Mouse (Mus musculus): Measurements from ENCODE around the gene Olfr1183. TPM values are rescaled to one million over a fixed set of nuclear protein-coding genes. Genes with fewer than 3 reads are reported as not detected.
"Not testable (repeated sequence)": the region's sequence is repeated elsewhere in the genome, so short reads cannot be mapped to it uniquely, and the experiment has no call there.

The Olfr1183 gene
- not detected for total RNA-seq (2021)
- long read RNA-seq, experiment 1, result 0 reads
- long read RNA-seq, experiment 2, result 0 reads

- intact Hi-C loops (cut with DNase I); DNase-seq: not testable (repeated sequence)
Measured at GRCm38 (mm10) chr2:88454567-88454966, at the start of gene Olfr1183. TSS of gene Olfr1183 (plus strand) at chr2:88454867.

GRCm38 (mm10) chr2:88406353-88406752 is 48.3 kb upstream of the Olfr1183 start, which contains the start of gene Olfr1179:
TSS of gene Olfr1179 (minus strand) at chr2:88406453.
- intact Hi-C loops (cut with DNase I), result no loop called here

GRCm38 (mm10) chr2:88419051-88419450 is 35.6 kb upstream of the Olfr1183 start, which contains the start of gene Olfr1180:
TSS of gene Olfr1180 (minus strand) at chr2:88419151.
- intact Hi-C loops (cut with DNase I), result no loop called here
- DNase-seq, result no peak

More at GRCm38 (mm10) chr2:88406353-88406752, 48.3 kb upstream of the Olfr1183 start, which contains the start of gene Olfr1179:
- DNase-seq, result no peak

GRCm38 (mm10) chr2:88426071-88426470 is 28.6 kb upstream of the Olfr1183 start, which contains the start of gene Olfr1181:
TSS of gene Olfr1181 (minus strand) at chr2:88426171.
- intact Hi-C loops (cut with DNase I), result no loop called here
- no peak for DNase-seq

- no peak for DNase-seq
- intact Hi-C loops (cut with DNase I), result no loop called here
Measured at GRCm38 (mm10) chr2:88449031-88449430, 5.6 kb upstream of the Olfr1183 start, which contains the start of gene Gm13757. TSS of gene Gm13757 (minus strand) at chr2:88449131.

- intact Hi-C loops (cut with DNase I), result no loop called here
- no peak for DNase-seq
Measured at GRCm38 (mm10) chr2:88483298-88483697, 28.6 kb downstream of the Olfr1183 start, which contains the start of gene Olfr1184. TSS of gene Olfr1184 (plus strand) at chr2:88483598.

GRCm38 (mm10) chr2:88493020-88493419 is 38.4 kb downstream of the Olfr1183 start, which contains the start of gene Olfr1185-ps1:
TSS of gene Olfr1185-ps1 (plus strand) at chr2:88493320.
- intact Hi-C loops (cut with DNase I), result no loop called here

GRCm38 (mm10) chr2:88518251-88518650 is 63.6 kb downstream of the Olfr1183 start, which contains the start of gene Olfr1186:
TSS of gene Olfr1186 (plus strand) at chr2:88518551.
- no peak for DNase-seq
- intact Hi-C loops (cut with DNase I), result no loop called here

More at GRCm38 (mm10) chr2:88493020-88493419, 38.4 kb downstream of the Olfr1183 start, which contains the start of gene Olfr1185-ps1:
- no peak for DNase-seq

Other genes with a start within 250 kb of the Olfr1183 start
- gene Olfr1170, start 226.5 kb upstream of the Olfr1183 start, total RNA-seq (2021), result not detected
- not detected for gene Olfr1173, start 175.0 kb upstream of the Olfr1183 start, total RNA-seq (2021)
- gene Olfr1174-ps, start 139.7 kb upstream of the Olfr1183 start, total RNA-seq (2021), result not detected
- gene Olfr1175-ps, start 127.7 kb upstream of the Olfr1183 start, total RNA-seq (2021), result not detected
- gene Olfr1176, start 118.1 kb upstream of the Olfr1183 start, total RNA-seq (2021), result not detected
- not detected for gene Olfr1177-ps, start 108.4 kb upstream of the Olfr1183 start, total RNA-seq (2021)
- gene Olfr1178, start 67.8 kb upstream of the Olfr1183 start, total RNA-seq (2021), result not detected
- not detected for gene Olfr1179, start 48.4 kb upstream of the Olfr1183 start, total RNA-seq (2021)
- not detected for gene Olfr1180, start 35.7 kb upstream of the Olfr1183 start, total RNA-seq (2021)
- gene Olfr1181, start 28.7 kb upstream of the Olfr1183 start, total RNA-seq (2021), result not detected
- gene Gm13757, start 5.7 kb upstream of the Olfr1183 start, total RNA-seq (2021), result not detected
- not detected for gene Olfr1184, start 28.7 kb downstream of the Olfr1183 start, total RNA-seq (2021)
- gene Olfr1185-ps1, start 38.5 kb downstream of the Olfr1183 start, total RNA-seq (2021), result not detected
- not detected for gene Olfr1186, start 63.7 kb downstream of the Olfr1183 start, total RNA-seq (2021)
- not detected for gene Olfr1188, start 102.1 kb downstream of the Olfr1183 start, total RNA-seq (2021)
- not detected for gene Olfr1189, start 131.6 kb downstream of the Olfr1183 start, total RNA-seq (2021)
- not detected for gene Olfr1191-ps1, start 185.7 kb downstream of the Olfr1183 start, total RNA-seq (2021)
- not detected for gene Olfr1192-ps1, start 193.6 kb downstream of the Olfr1183 start, total RNA-seq (2021)
- not detected for gene Olfr1193, start 220.8 kb downstream of the Olfr1183 start, total RNA-seq (2021)
- gene Olfr1195, start 234.3 kb downstream of the Olfr1183 start, total RNA-seq (2021), result not detected
- not detected for gene Olfr1196, start 249.7 kb downstream of the Olfr1183 start, total RNA-seq (2021)